Mouse (Mus musculus): Measurements from ENCODE around the gene Fam131c. TPM values are rescaled to one million over a fixed set of nuclear protein-coding genes. Genes with fewer than 3 reads are reported as not detected.

The Fam131c gene
- polyA plus RNA-seq (2014; fragmentation: Nextera tagmentation; extraction: Ambion mirVana), result 0.76 and 1.3 TPM in 2 replicates

DNA sequence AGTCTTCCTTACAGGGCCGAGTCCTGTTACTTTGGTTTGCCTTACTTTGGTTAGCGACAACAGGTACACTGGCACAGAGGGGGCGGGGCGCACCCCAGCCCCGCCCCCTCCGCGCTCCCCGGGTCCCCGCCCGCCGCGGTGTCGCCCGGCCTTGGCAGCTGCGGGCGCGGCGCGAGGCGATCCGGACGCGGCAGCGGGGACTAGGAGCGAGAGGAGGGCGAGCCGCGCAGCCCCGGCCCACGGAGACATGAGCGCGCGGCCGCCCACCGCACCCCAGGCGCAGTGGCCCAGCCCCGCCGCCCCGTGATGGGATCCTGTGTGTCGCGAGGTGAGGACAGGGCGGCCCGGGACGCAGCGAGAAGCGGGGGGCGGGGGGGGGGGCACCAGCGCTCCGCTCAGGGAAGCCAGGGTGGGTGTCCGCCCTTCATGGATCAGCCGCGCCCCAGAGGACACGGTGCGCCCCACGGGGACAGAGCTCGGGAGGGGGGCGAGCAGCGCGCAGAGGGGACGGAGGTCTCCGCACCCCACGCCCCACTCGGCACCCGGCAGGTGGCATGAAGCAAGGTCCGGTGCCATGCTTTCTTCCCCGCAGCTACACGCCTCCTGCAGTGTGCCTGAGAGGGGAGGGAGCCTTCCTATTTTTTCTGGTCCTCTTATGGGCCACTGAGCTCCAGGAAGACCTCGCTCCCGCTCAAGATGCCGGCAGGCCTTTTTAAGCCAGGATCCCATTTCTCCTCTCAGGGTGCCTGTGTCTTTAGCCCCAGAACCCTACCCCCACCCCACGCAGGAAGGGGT, at the start of gene Fam131c:
Fam131c (plus strand) TSS at position 224 of the 795 bp plus-strand sequence.
- peak; percentile 59 for DNase-seq (ENCODE audit: low spot score)
- H3K4me2 ChIP-seq (ENCODE audit: low read depth, low read length), result peak within 1 kb of the TSS; percentile 98
- H3K4me3 ChIP-seq (ENCODE audit: low read depth, low read length), result peak within 1 kb of the TSS; percentile 48
- H3K36me3 ChIP-seq (replicated peaks; ENCODE audit: control insufficient read depth, insufficient read depth, low read depth, low read length), result no peaks in the 10 kb centered on the region
- H3K27me3 ChIP-seq (ENCODE audit: control insufficient read depth, insufficient read depth, low read length), result peaks cover 32% of the 10 kb centered on the region
- H3K4me1 ChIP-seq (ENCODE audit: control insufficient read depth, insufficient read depth, low read length), result no peaks in the 10 kb centered on the region; the same call in 1 of the 2 replicates
- H3K9ac ChIP-seq (replicated peaks; ENCODE audit: low read length), result peak within 1 kb of the TSS; percentile 59
- no peak within 1 kb of the TSS for H3K27ac ChIP-seq (replicated peaks; ENCODE audit: low read depth, low read length)
- no peak for ATAC-seq (replicated peaks; ENCODE audit: insufficient number of reproducible peaks, low FRiP score, low TSS enrichment, low read depth)
- no peaks in the 10 kb centered on the region for H3K9me3 ChIP-seq (replicated peaks; ENCODE audit: control insufficient read depth, low read length)
- WGBS, result under 1% methylated on average over 49 of the region's 71 CpGs

DNA sequence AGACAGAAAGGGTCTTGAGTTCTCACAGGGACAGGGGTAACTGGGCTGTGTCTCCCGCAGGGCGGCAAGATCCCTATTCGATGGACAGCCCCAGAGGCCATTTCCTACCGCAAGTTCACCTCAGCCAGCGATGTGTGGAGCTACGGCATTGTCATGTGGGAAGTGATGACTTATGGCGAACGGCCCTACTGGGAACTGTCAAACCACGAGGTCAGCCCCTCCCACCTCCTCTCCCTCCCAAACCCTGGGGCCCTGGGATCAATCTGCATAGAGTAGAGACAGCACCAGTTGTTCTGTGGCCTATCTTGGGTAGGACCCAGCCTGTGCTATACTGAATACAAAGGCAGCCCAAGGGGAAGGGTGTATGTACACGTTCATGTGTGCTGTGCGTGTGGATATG, 45.5 kb upstream of the Fam131c start:
- Histone ChIP-seq H3K9me3 (replicated peaks; ENCODE audit: control insufficient read depth, low read length) (no peaks in the 10 kb centered on the region), H3K4me3 (ENCODE audit: low read depth, low read length) (no peak overlapping the region), H3K27me3 (ENCODE audit: control insufficient read depth, insufficient read depth, low read length) (no peaks in the 10 kb centered on the region), H3K27ac (replicated peaks; ENCODE audit: low read depth, low read length) (no peak overlapping the region), H3K9ac (replicated peaks; ENCODE audit: low read length) (no peak overlapping the region), H3K4me2 (ENCODE audit: low read depth, low read length) (no peak overlapping the region), H3K4me1 (ENCODE audit: control insufficient read depth, insufficient read depth, low read length) (no peaks in the 10 kb centered on the region), H3K36me3 (replicated peaks; ENCODE audit: control insufficient read depth, insufficient read depth, low read depth, low read length) (no peaks in the 10 kb centered on the region)
- ATAC-seq (replicated peaks; ENCODE audit: insufficient number of reproducible peaks, low FRiP score, low TSS enrichment, low read depth) (0 out of 2 replicates have a peak, but pooled peaks have one; percentile 45), DNase-seq (ENCODE audit: low spot score) (no peak)
- WGBS, result 80% methylated on average over 11 of the region's 11 CpGs

DNA sequence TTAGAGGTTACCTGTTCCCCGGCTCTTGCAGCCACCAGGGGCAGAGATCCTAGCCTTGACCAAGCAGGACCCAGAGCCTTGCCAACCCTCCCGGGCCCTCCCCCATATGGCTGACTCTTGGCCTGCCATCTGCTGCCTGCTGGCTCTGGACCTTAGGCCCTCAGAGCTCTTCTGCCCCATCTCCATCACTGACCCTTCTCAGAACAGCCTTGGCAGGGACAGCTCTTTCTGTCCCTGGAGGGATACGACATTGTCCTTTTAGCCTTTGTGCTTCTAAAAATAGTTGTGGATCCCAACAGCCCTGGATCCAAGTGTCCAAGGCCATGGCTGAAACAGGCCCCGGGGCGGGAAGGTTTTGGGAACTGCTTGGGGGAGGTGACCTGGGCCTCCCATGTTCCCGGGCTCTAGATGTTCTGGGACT, 43.2 kb upstream of the Fam131c start:
- no peaks in the 10 kb centered on the region for H3K27me3 ChIP-seq (ENCODE audit: control insufficient read depth, insufficient read depth, low read length)
- H3K4me1 ChIP-seq (ENCODE audit: control insufficient read depth, insufficient read depth, low read length), result no peaks in the 10 kb centered on the region
- no peaks in the 10 kb centered on the region for H3K9me3 ChIP-seq (replicated peaks; ENCODE audit: control insufficient read depth, low read length)
- no peak overlapping the region for H3K4me2 ChIP-seq (ENCODE audit: low read depth, low read length)
- no peak for DNase-seq (ENCODE audit: low spot score)
- 87% methylated on average over 6 of the region's 6 CpGs for WGBS
- H3K9ac ChIP-seq (replicated peaks; ENCODE audit: low read length), result no peak overlapping the region
- no peak overlapping the region for H3K27ac ChIP-seq (replicated peaks; ENCODE audit: low read depth, low read length)
- H3K36me3 ChIP-seq (replicated peaks; ENCODE audit: control insufficient read depth, insufficient read depth, low read depth, low read length), result no peaks in the 10 kb centered on the region
- H3K4me3 ChIP-seq (ENCODE audit: low read depth, low read length), result no peak overlapping the region
- no peak for ATAC-seq (replicated peaks; ENCODE audit: insufficient number of reproducible peaks, low FRiP score, low TSS enrichment, low read depth)

DNA sequence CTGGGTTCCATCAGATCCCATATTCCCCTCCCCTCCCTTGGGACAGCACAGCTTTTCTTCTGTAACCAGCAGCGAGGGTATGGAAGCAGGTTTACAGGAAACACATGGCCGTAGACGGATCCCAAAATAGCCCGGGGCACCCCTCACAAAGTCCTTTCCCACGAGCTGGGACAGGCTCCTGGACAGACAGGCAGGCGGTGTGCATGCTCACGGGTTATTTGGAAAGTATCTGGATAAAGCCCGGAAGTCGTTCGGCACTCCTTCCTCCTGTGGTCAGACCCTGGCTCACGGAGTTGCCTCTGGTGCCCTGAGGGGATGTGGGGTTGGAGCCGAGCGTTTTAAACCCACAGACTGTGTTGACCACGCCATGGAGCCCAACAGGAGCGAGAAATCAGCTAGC, 42.4 kb upstream of the Fam131c start:
- no peaks in the 10 kb centered on the region for H3K27me3 ChIP-seq (ENCODE audit: control insufficient read depth, insufficient read depth, low read length)
- 35% methylated on average over 15 of the region's 15 CpGs for WGBS
- no peak overlapping the region for H3K4me2 ChIP-seq (ENCODE audit: low read depth, low read length)
- ATAC-seq (replicated peaks; ENCODE audit: insufficient number of reproducible peaks, low FRiP score, low TSS enrichment, low read depth), result no peak
- H3K4me3 ChIP-seq (ENCODE audit: low read depth, low read length), result no peak overlapping the region
- H3K27ac ChIP-seq (replicated peaks; ENCODE audit: low read depth, low read length), result no peak overlapping the region
- no peaks in the 10 kb centered on the region for H3K36me3 ChIP-seq (replicated peaks; ENCODE audit: control insufficient read depth, insufficient read depth, low read depth, low read length)
- DNase-seq (ENCODE audit: low spot score), result no peak
- no peaks in the 10 kb centered on the region for H3K9me3 ChIP-seq (replicated peaks; ENCODE audit: control insufficient read depth, low read length)
- no peaks in the 10 kb centered on the region for H3K4me1 ChIP-seq (ENCODE audit: control insufficient read depth, insufficient read depth, low read length)
- H3K9ac ChIP-seq (replicated peaks; ENCODE audit: low read length), result no peak overlapping the region

GRCm38 (mm10) chr4:141327075-141327474, 40.9 kb upstream of the Fam131c start:
- H3K4me1 ChIP-seq (ENCODE audit: control insufficient read depth, insufficient read depth, low read length), result no peaks in the 10 kb centered on the region
- H3K4me2 ChIP-seq (ENCODE audit: low read depth, low read length), result no peak overlapping the region
- no peaks in the 10 kb centered on the region for H3K36me3 ChIP-seq (replicated peaks; ENCODE audit: control insufficient read depth, insufficient read depth, low read depth, low read length)
- no peaks in the 10 kb centered on the region for H3K9me3 ChIP-seq (replicated peaks; ENCODE audit: control insufficient read depth, low read length)
- H3K27me3 ChIP-seq (ENCODE audit: control insufficient read depth, insufficient read depth, low read length), result no peaks in the 10 kb centered on the region
- DNase-seq (ENCODE audit: low spot score) (no peak), ATAC-seq (replicated peaks; ENCODE audit: insufficient number of reproducible peaks, low FRiP score, low TSS enrichment, low read depth) (no peak)
- no peak overlapping the region for H3K9ac ChIP-seq (replicated peaks; ENCODE audit: low read length)
- 67% methylated on average over 4 of the region's 4 CpGs for WGBS
- H3K27ac ChIP-seq (replicated peaks; ENCODE audit: low read depth, low read length), result no peak overlapping the region
- no peak overlapping the region for H3K4me3 ChIP-seq (ENCODE audit: low read depth, low read length)

DNA sequence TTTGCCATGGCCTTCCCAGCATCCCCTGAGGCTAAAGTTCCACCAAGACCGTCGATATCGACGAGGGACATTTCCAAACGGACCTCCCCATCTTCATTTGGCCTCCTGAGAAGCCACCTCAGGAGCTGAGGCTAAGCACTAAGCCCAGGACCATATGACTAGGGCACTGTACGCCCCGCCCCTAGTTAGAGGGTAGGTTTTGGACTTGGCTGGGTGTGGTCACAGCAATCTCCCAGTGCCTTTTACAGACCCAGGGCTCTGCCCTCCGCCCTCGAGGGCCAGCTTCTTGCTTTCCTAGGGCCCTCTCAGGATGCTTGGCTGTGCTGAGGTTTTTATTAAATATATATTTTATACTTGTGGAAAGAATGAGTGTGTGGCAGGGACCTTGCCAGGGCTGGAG, 39.3 kb upstream of the Fam131c start:
- no peak for ATAC-seq (replicated peaks; ENCODE audit: insufficient number of reproducible peaks, low FRiP score, low TSS enrichment, low read depth)
- no peak overlapping the region for H3K9ac ChIP-seq (replicated peaks; ENCODE audit: low read length)
- WGBS, result 84% methylated on average over 9 of the region's 9 CpGs
- H3K4me1 ChIP-seq (ENCODE audit: control insufficient read depth, insufficient read depth, low read length), result no peaks in the 10 kb centered on the region; the same call in 1 of the 2 replicates
- no peak overlapping the region for H3K4me2 ChIP-seq (ENCODE audit: low read depth, low read length)
- no peaks in the 10 kb centered on the region for H3K36me3 ChIP-seq (replicated peaks; ENCODE audit: control insufficient read depth, insufficient read depth, low read depth, low read length)
- H3K27me3 ChIP-seq (ENCODE audit: control insufficient read depth, insufficient read depth, low read length), result no peaks in the 10 kb centered on the region
- no peak overlapping the region for H3K4me3 ChIP-seq (ENCODE audit: low read depth, low read length)
- H3K27ac ChIP-seq (replicated peaks; ENCODE audit: low read depth, low read length), result no peak overlapping the region
- no peaks in the 10 kb centered on the region for H3K9me3 ChIP-seq (replicated peaks; ENCODE audit: control insufficient read depth, low read length)
- no peak for DNase-seq (ENCODE audit: low spot score)

GRCm38 (mm10) chr4:141329968-141330367, 38.1 kb upstream of the Fam131c start:
- WGBS, result 56% methylated on average over 12 of the region's 12 CpGs
- Histone ChIP-seq H3K4me3 (ENCODE audit: low read depth, low read length) (no peak overlapping the region), H3K27me3 (ENCODE audit: control insufficient read depth, insufficient read depth, low read length) (no peaks in the 10 kb centered on the region), H3K4me2 (ENCODE audit: low read depth, low read length) (no peak overlapping the region), H3K27ac (replicated peaks; ENCODE audit: low read depth, low read length) (no peak overlapping the region), H3K9me3 (replicated peaks; ENCODE audit: control insufficient read depth, low read length) (no peaks in the 10 kb centered on the region), H3K9ac (replicated peaks; ENCODE audit: low read length) (no peak overlapping the region), H3K36me3 (replicated peaks; ENCODE audit: control insufficient read depth, insufficient read depth, low read depth, low read length) (no peaks in the 10 kb centered on the region), H3K4me1 (ENCODE audit: control insufficient read depth, insufficient read depth, low read length) (peaks cover 2% of the 10 kb centered on the region; the same call in 1 of the 2 replicates)
- ATAC-seq (replicated peaks; ENCODE audit: insufficient number of reproducible peaks, low FRiP score, low TSS enrichment, low read depth) (no peak), DNase-seq (ENCODE audit: low spot score) (no peak)

- Histone ChIP-seq H3K9ac (replicated peaks; ENCODE audit: low read length) (no peak overlapping the region), H3K9me3 (replicated peaks; ENCODE audit: control insufficient read depth, low read length) (no peaks in the 10 kb centered on the region), H3K36me3 (replicated peaks; ENCODE audit: control insufficient read depth, insufficient read depth, low read depth, low read length) (no peaks in the 10 kb centered on the region), H3K4me2 (ENCODE audit: low read depth, low read length) (no peak overlapping the region), H3K27me3 (ENCODE audit: control insufficient read depth, insufficient read depth, low read length) (no peaks in the 10 kb centered on the region), H3K4me1 (ENCODE audit: control insufficient read depth, insufficient read depth, low read length) (peaks cover 2% of the 10 kb centered on the region; the same call in 1 of the 2 replicates), H3K27ac (replicated peaks; ENCODE audit: low read depth, low read length) (no peak overlapping the region), H3K4me3 (ENCODE audit: low read depth, low read length) (no peak overlapping the region)
- DNase-seq (ENCODE audit: low spot score) (no peak), ATAC-seq (replicated peaks; ENCODE audit: insufficient number of reproducible peaks, low FRiP score, low TSS enrichment, low read depth) (no peak)
- 92% methylated on average over 2 of the region's 2 CpGs for WGBS
Measured at GRCm38 (mm10) chr4:141331446-141331845, 36.6 kb upstream of the Fam131c start.
